Mouse (Mus musculus): ENCODE results near the gene Coq6.

DNA sequence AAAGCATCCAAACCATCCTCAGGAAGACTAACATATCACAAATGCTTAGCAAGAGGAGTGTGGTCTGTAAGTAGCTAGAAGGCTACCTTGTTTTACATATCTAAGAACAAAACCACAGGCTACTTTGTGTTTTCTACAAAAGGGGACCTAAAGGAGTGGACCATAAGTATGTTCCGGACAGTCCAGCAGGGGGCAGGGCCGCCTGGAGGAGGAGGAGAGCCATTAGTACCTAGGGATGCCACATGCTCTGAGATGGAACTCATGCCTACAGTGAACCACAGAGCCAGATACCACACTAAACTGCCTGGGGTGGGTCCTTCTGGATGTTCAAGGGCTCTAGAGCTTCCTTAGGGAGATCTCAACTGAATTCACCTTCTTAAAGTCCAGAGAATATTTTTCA lies 14.3 kb upstream of the Coq6 start:
- no peak for TF ChIP-seq POLR2A (IDR thresholded peaks at IDR 0.05; ENCODE audit: control insufficient read depth, extremely low read depth, insufficient read depth, low read length, poor library complexity)
- no peak for TF ChIP-seq CTCF (IDR thresholded peaks at IDR 0.05; ENCODE audit: borderline replicate concordance, control insufficient read depth, extremely low read depth, insufficient read depth, low read length, poor library complexity)

Data from thymus, adult 2 months (tissue).